Mouse (Mus musculus) midbrain, embryonic 16.5 days (tissue): ENCODE data around the gene Alyref2. TPM values are rescaled to one million over a fixed set of nuclear protein-coding genes. Genes with fewer than 3 reads are reported as not detected.

Source experiments
- ATAC-seq: fragments of 200-750 bp; cut with Nextera tagmentation; 2 replicates; pipeline ENCODE4 v1.8.0; 2017; ENCODE audit warnings: moderate TSS enrichment
- H3K27ac ChIP-seq: fragments of 300-500 bp; sonication (generic); 2 replicates; pipeline ENCODE4 v1.5.1; 2014; ENCODE audit warnings: mild to moderate bottlenecking, low read length, mixed read lengths
- H3K27me3 ChIP-seq: fragments of 300-500 bp; sonication (generic); 2 replicates; pipeline ENCODE4 v1.6.1; 2014; ENCODE audit warnings: low read depth, low read length, mixed read lengths; ENCODE audit not compliant: control insufficient read depth, insufficient read depth
- H3K36me3 ChIP-seq: fragments of 300-500 bp; sonication (generic); 2 replicates; pipeline ENCODE4 v1.6.1; 2014; ENCODE audit warnings: mild to moderate bottlenecking, low read length, moderate library complexity, mixed read lengths; ENCODE audit not compliant: control insufficient read depth, insufficient read depth
- H3K4me1 ChIP-seq: fragments of 300-500 bp; sonication (generic); 2 replicates; pipeline ENCODE4 v1.6.1; 2014; ENCODE audit warnings: mild to moderate bottlenecking, low read length, mixed read lengths; ENCODE audit not compliant: control insufficient read depth, insufficient read depth
- H3K4me2 ChIP-seq: fragments of 300-500 bp; sonication (generic); 2 replicates; pipeline ENCODE4 v1.6.1; 2014; ENCODE audit warnings: mild to moderate bottlenecking, low read length, mixed read lengths
- H3K4me3 ChIP-seq: fragments of 300-500 bp; sonication (generic); 2 replicates; pipeline ENCODE4 v1.5.1; 2014; ENCODE audit warnings: low read depth, mild to moderate bottlenecking, low read length, moderate library complexity, mixed read lengths
- H3K9ac ChIP-seq: fragments of 300-500 bp; sonication (generic); 2 replicates; pipeline ENCODE4 v1.6.1; 2014; ENCODE audit warnings: low read depth, low read length, mixed read lengths
- H3K9me3 ChIP-seq: fragments of 300-500 bp; sonication (generic); replicated peaks from 2 replicates; pipeline ENCODE4 v1.6.1; 2014; ENCODE audit warnings: mild to moderate bottlenecking, low read length, mixed read lengths; ENCODE audit not compliant: control insufficient read depth, poor library complexity, severe bottlenecking
- WGBS: fragments of 180-500 bp; shearing (Covaris S2); extraction: QIAGEN DNeasy Blood & Tissue Kit; methylation state at CpG from one replicate; pipeline ENCODE4 v1.1.7; 2014; 5-methylcytosine and 5-hydroxymethylcytosine counted together
- polyA plus RNA-seq: library from polyadenylated mRNA; unstranded; fragments of >200 nt; fragmentation: Nextera tagmentation; extraction: Ambion mirVana; gene quantifications from 2 replicates; pipeline ENCODE4 v1.2.1, GENCODE M21; 2015

Alyref2 gene
- polyA plus RNA-seq, 1 experiment from 2014 or later = 35.9 TPM

GRCm38 (mm10) chr1:171513234-171513633, 10.0 kb downstream of the Alyref2 start:
- H3K9me3 ChIP-seq = no peaks in the 10 kb centered on the region
- H3K27ac ChIP-seq = no peak overlapping the region
- H3K27me3 ChIP-seq = no peaks in the 10 kb centered on the region
- WGBS = 88% methylated on average over 2 of the region's 2 CpGs
- H3K4me1 ChIP-seq = no peaks in the 10 kb centered on the region
- ATAC-seq = no peak
- no peak overlapping the region for H3K4me3 ChIP-seq
- H3K36me3 ChIP-seq = no peaks in the 10 kb centered on the region
- no peak overlapping the region for H3K9ac ChIP-seq
- no peak overlapping the region for H3K4me2 ChIP-seq

GRCm38 (mm10) chr1:171513760-171514159, 10.5 kb downstream of the Alyref2 start:
- Histone ChIP-seq H3K4me2 (no peak overlapping the region), H3K36me3 (no peaks in the 10 kb centered on the region), H3K9me3 (no peaks in the 10 kb centered on the region), H3K4me1 (no peaks in the 10 kb centered on the region), H3K27ac (no peak overlapping the region), H3K27me3 (no peaks in the 10 kb centered on the region), H3K4me3 (no peak overlapping the region), H3K9ac (no peak overlapping the region)
- no peak for ATAC-seq
- 97% methylated on average over 1 of the region's 1 CpGs for whole genome bisulfite sequencing

DNA sequence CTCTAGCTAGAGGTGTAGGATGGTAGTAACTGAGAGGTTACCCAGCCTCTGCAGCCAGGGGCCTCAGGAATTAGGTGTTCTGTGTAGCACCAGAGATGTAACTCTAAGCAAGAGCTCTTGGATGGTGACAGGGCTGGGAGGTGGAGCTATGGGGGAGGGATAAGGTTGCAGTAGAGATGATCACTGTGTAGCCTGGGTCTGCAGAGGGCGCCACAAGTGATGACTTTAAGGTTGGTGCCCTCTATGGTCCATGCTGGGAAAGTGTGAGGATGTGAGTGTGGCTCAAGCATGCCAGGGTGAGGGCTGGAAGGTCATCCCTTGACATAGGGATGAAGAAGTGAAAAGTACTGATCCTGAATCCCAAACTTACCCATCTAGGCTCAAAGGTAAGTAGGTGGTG, 11.8 kb downstream of the Alyref2 start:
- no peak for ATAC-seq
- H3K4me2 ChIP-seq = no peak overlapping the region

GRCm38 (mm10) chr1:171515557-171515956, 12.3 kb downstream of the Alyref2 start:
- no peak overlapping the region for H3K4me3 ChIP-seq
- H3K9me3 ChIP-seq = no peaks in the 10 kb centered on the region
- H3K4me2 ChIP-seq = no peak overlapping the region
- no peaks in the 10 kb centered on the region for H3K27me3 ChIP-seq
- no peaks in the 10 kb centered on the region for H3K4me1 ChIP-seq
- ATAC-seq = no peak
- no peak overlapping the region for H3K9ac ChIP-seq
- H3K27ac ChIP-seq = no peak overlapping the region
- 86% methylated on average over 4 of the region's 4 CpGs for WGBS
- no peaks in the 10 kb centered on the region for H3K36me3 ChIP-seq

More for the DNA sequence above, 11.8 kb downstream of the Alyref2 start:
- no peaks in the 10 kb centered on the region for H3K36me3 ChIP-seq
- H3K9me3 ChIP-seq = no peaks in the 10 kb centered on the region
- no peak overlapping the region for H3K4me3 ChIP-seq
- no peak overlapping the region for H3K9ac ChIP-seq
- no peaks in the 10 kb centered on the region for H3K4me1 ChIP-seq
- H3K27me3 ChIP-seq = no peaks in the 10 kb centered on the region
- no peak overlapping the region for H3K27ac ChIP-seq
- 0% methylated on average over 1 of the region's 1 CpGs for WGBS

DNA sequence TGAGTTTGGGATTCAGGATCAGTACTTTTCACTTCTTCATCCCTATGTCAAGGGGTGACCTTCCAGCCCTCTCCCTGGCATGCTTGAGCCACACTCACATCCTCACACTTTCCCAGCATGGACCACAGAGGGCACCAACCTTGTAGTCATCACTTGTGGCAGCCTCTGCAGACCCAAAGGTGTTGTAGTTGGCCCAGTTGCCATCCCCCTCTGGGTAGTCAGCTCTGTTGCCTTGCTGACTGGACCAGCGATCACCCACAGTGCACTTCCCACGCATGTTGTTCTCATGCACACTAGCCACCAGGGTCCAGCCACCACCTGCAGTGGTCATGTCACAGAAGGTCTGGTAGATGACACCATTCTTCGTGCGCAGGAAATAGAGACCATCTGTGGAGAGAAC, 28.1 kb downstream of the Alyref2 start:
- WGBS = 97% methylated on average over 4 of the region's 4 CpGs
- H3K27ac ChIP-seq = no peak overlapping the region
- H3K9ac ChIP-seq = no peak overlapping the region
- no peak for ATAC-seq
- no peaks in the 10 kb centered on the region for H3K27me3 ChIP-seq
- no peak overlapping the region for H3K4me2 ChIP-seq
- H3K4me3 ChIP-seq = no peak overlapping the region
- H3K9me3 ChIP-seq = no peaks in the 10 kb centered on the region
- H3K36me3 ChIP-seq = no peaks in the 10 kb centered on the region
- H3K4me1 ChIP-seq = no peaks in the 10 kb centered on the region

- H3K9ac ChIP-seq = no peak overlapping the region
- no peak for ATAC-seq
- H3K9me3 ChIP-seq = no peaks in the 10 kb centered on the region
- no peaks in the 10 kb centered on the region for H3K36me3 ChIP-seq
- H3K4me2 ChIP-seq = no peak overlapping the region
- WGBS = 68% methylated on average over 2 of the region's 2 CpGs
- no peak overlapping the region for H3K4me3 ChIP-seq
- no peaks in the 10 kb centered on the region for H3K4me1 ChIP-seq
- no peaks in the 10 kb centered on the region for H3K27me3 ChIP-seq
- no peak overlapping the region for H3K27ac ChIP-seq
These were observed 29.6 kb downstream of the Alyref2 start for GRCm38 (mm10) chr1:171532830-171533229.

- Histone ChIP-seq H3K27ac (no peak overlapping the region), H3K4me2 (no peak overlapping the region), H3K9me3 (no peaks in the 10 kb centered on the region), H3K4me1 (no peaks in the 10 kb centered on the region), H3K4me3 (no peak overlapping the region), H3K27me3 (no peaks in the 10 kb centered on the region), H3K9ac (no peak overlapping the region), H3K36me3 (no peaks in the 10 kb centered on the region)
- ATAC-seq = no peak
These were observed 31.3 kb downstream of the Alyref2 start for GRCm38 (mm10) chr1:171534557-171534956.

- no peak for ATAC-seq
These were observed 31.9 kb downstream of the Alyref2 start, which contains the start of gene Itln1 for GRCm38 (mm10) chr1:171535194-171535593. TSS of gene Itln1 (minus strand) at chr1:171535294.

DNA sequence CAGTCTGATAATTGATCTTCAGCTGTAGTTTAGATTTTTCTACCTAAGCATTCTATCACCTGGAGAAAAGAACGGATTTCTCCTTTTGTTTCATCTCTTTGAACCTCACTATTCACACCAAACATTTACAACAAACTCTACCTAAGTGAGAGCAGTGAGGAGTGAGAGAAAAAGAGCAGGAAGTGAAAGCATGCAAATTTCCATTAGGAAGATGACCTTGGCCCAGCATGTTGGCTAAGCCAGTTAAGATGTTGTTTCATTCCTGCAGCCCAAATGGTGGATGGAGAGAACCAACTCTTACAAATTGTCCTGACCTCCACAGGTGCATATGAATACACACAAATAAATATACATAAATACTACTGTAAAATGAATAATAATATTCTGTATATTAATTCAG, 37.4 kb downstream of the Alyref2 start:
- Histone ChIP-seq H3K27ac (no peak overlapping the region), H3K9ac (no peak overlapping the region), H3K36me3 (no peaks in the 10 kb centered on the region), H3K27me3 (no peaks in the 10 kb centered on the region), H3K9me3 (no peaks in the 10 kb centered on the region), H3K4me3 (no peak overlapping the region), H3K4me2 (no peak overlapping the region), H3K4me1 (no peaks in the 10 kb centered on the region)
- WGBS = 88% methylated on average over 1 of the region's 1 CpGs
- no peak for ATAC-seq

More at GRCm38 (mm10) chr1:171535194-171535593, 31.9 kb downstream of the Alyref2 start, which contains the start of gene Itln1:
- 100% methylated on average over 1 of the region's 1 CpGs for WGBS
- no peak within 1 kb of the TSS for H3K4me3 ChIP-seq
- H3K27me3 ChIP-seq = no peaks in the 10 kb centered on the region
- no peaks in the 10 kb centered on the region for H3K4me1 ChIP-seq
- no peak within 1 kb of the TSS for H3K4me2 ChIP-seq
- H3K9me3 ChIP-seq = no peaks in the 10 kb centered on the region
- no peaks in the 10 kb centered on the region for H3K36me3 ChIP-seq
- no peak within 1 kb of the TSS for H3K9ac ChIP-seq
- H3K27ac ChIP-seq = no peak within 1 kb of the TSS
